Mouse (Mus musculus) hindbrain, embryonic 15.5 days (tissue): ENCODE measurements around the gene Olfr125. TPM values are rescaled to one million over a fixed set of nuclear protein-coding genes. Genes with fewer than 3 reads are reported as not detected.

Experiments used
- ATAC-seq: fragments of 200-750 bp; cut with Nextera tagmentation; 2 replicates; pipeline ENCODE4 v1.8.0; 2017; ENCODE audit warnings: low read depth, moderate number of reproducible peaks, moderate TSS enrichment; ENCODE audit not compliant: low FRiP score
- H3K27ac ChIP-seq: fragments of 300-500 bp; sonication (generic); replicated peaks from 2 replicates; pipeline ENCODE4 v1.5.1; 2015; ENCODE audit warnings: mild to moderate bottlenecking, inconsistent platforms
- H3K27me3 ChIP-seq: fragments of 300-500 bp; sonication (generic); 2 replicates; pipeline ENCODE4 v1.6.1; 2015; ENCODE audit warnings: control low read depth, inconsistent platforms
- H3K36me3 ChIP-seq: fragments of 300-500 bp; sonication (generic); 2 replicates; pipeline ENCODE4 v1.6.1; 2015; ENCODE audit warnings: control low read depth, inconsistent platforms
- H3K4me1 ChIP-seq: fragments of 300-500 bp; sonication (generic); replicated peaks from 2 replicates; pipeline ENCODE4 v1.6.1; 2015; ENCODE audit warnings: control low read depth, inconsistent platforms
- H3K4me2 ChIP-seq: fragments of 300-500 bp; sonication (generic); 2 replicates; pipeline ENCODE4 v1.6.1; 2015; ENCODE audit warnings: moderate library complexity, mild to moderate bottlenecking, inconsistent platforms
- H3K4me3 ChIP-seq: fragments of 300-500 bp; sonication (generic); 2 replicates; pipeline ENCODE4 v1.5.1; 2015; ENCODE audit warnings: mild to moderate bottlenecking, inconsistent platforms
- H3K9ac ChIP-seq: fragments of 300-500 bp; sonication (generic); 2 replicates; pipeline ENCODE4 v1.6.1; 2015; ENCODE audit warnings: inconsistent platforms
- H3K9me3 ChIP-seq: fragments of 300-500 bp; sonication (generic); 2 replicates; pipeline ENCODE4 v1.6.1; 2016; ENCODE audit warnings: control low read depth, inconsistent platforms
- WGBS: fragments of 180-500 bp; shearing (Covaris S2); methylation state at CpG from one replicate; pipeline ENCODE4 v1.1.7; 2015; 5-methylcytosine and 5-hydroxymethylcytosine counted together
- polyA plus RNA-seq: library from polyadenylated mRNA; unstranded; fragments of >200 nt; fragmentation: Nextera tagmentation; extraction: Ambion mirVana; gene quantifications from 2 replicates; pipeline ENCODE4 v1.2.1, GENCODE M21; 2015

Gene Olfr125
- not detected in 2 replicates for polyA plus RNA-seq

DNA sequence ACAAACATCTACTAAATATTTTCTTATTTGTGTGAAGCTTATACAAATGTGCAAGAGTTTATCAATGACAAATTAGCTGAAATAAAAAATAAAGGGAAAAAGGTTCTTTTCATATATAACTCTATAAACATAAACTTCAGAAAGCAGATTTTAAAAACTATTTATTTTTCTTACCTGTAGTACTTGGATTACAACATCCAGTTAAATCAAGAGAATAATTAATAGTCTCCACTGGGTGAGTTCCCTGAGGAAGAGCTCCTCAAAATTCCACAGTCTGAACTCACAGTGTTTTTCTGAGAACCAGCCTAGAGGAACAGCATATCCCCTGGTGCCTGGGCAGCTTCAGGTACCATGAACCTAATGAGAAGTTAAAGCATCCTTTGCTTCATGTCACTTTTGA, at the start of gene Olfr125:
Gene Olfr125 (plus strand): TSS at position 301 of the 400 bp plus-strand sequence.
- ATAC-seq, result no peak
- Histone ChIP-seq H3K9me3 (no peaks in the 10 kb centered on the region), H3K9ac (no peak within 1 kb of the TSS), H3K36me3 (no peaks in the 10 kb centered on the region), H3K27ac (no peak within 1 kb of the TSS), H3K4me1 (no peaks in the 10 kb centered on the region), H3K4me3 (no peak within 1 kb of the TSS), H3K4me2 (no peak within 1 kb of the TSS), H3K27me3 (no peaks in the 10 kb centered on the region)

DNA sequence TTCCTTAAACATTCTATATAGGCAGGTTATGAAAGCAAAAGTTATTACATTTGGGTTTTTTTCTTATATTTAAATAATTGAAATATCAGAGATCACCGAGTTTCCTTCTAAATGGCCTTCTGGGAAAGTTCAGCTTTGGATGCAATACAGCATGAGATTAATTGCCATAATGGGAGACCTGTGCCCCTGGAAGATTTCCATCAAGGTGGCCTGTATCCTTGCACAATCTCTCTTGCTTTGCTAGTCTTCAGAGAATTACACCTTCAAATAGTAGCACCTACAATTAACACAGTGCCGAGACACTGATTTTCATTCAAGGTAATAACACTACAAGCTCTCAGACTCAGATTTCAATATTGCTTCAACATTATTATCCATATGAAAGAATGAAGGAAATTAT, 39.5 kb upstream of the Olfr125 start, which contains the start of gene Olfr123:
Gene Olfr123 (plus strand): TSS at position 301 of the 400 bp plus-strand sequence.
- WGBS, result 92% methylated on average over 2 of the region's 2 CpGs
- no peak for ATAC-seq
- no peak within 1 kb of the TSS for H3K4me3 ChIP-seq
- no peaks in the 10 kb centered on the region for H3K36me3 ChIP-seq
- no peaks in the 10 kb centered on the region for H3K9me3 ChIP-seq
- H3K27me3 ChIP-seq, result no peaks in the 10 kb centered on the region
- H3K4me2 ChIP-seq, result no peak within 1 kb of the TSS
- H3K4me1 ChIP-seq, result no peaks in the 10 kb centered on the region
- no peak within 1 kb of the TSS for H3K9ac ChIP-seq
- no peak within 1 kb of the TSS for H3K27ac ChIP-seq

- H3K27me3 ChIP-seq, result no peaks in the 10 kb centered on the region
- H3K4me1 ChIP-seq, result no peaks in the 10 kb centered on the region
- H3K27ac ChIP-seq, result no peak within 1 kb of the TSS
- H3K4me3 ChIP-seq, result no peak within 1 kb of the TSS
- no peak within 1 kb of the TSS for H3K9ac ChIP-seq
- ATAC-seq, result no peak
- no peaks in the 10 kb centered on the region for H3K36me3 ChIP-seq
- WGBS, result 88% methylated on average over 3 of the region's 3 CpGs
- no peak within 1 kb of the TSS for H3K4me2 ChIP-seq
- no peaks in the 10 kb centered on the region for H3K9me3 ChIP-seq
Observed at GRCm38 (mm10) chr17:37799588-37799987, 33.2 kb upstream of the Olfr125 start, which contains the start of gene Olfr124. Gene Olfr124 (plus strand): TSS chr17:37799888.

GRCm38 (mm10) chr17:37847183-37847582, 14.4 kb downstream of the Olfr125 start, which contains the start of gene Olfr126:
Gene Olfr126 (plus strand): TSS chr17:37847483.
- no peak within 1 kb of the TSS for H3K4me2 ChIP-seq
- no peaks in the 10 kb centered on the region for H3K27me3 ChIP-seq
- no peak within 1 kb of the TSS for H3K27ac ChIP-seq
- no peak within 1 kb of the TSS for H3K9ac ChIP-seq
- ATAC-seq, result no peak
- no peak within 1 kb of the TSS for H3K4me3 ChIP-seq
- no peaks in the 10 kb centered on the region for H3K4me1 ChIP-seq
- H3K9me3 ChIP-seq, result no peaks in the 10 kb centered on the region
- H3K36me3 ChIP-seq, result no peaks in the 10 kb centered on the region

- Histone ChIP-seq H3K4me3 (no peak overlapping the region), H3K27ac (no peak overlapping the region), H3K9me3 (no peaks in the 10 kb centered on the region), H3K27me3 (no peaks in the 10 kb centered on the region), H3K4me1 (no peaks in the 10 kb centered on the region), H3K36me3 (no peaks in the 10 kb centered on the region), H3K4me2 (no peak overlapping the region), H3K9ac (no peak overlapping the region)
- ATAC-seq, result no peak
- whole genome bisulfite sequencing, result 63% methylated on average over 2 of the region's 2 CpGs
Observed at GRCm38 (mm10) chr17:37863901-37864300, 31.2 kb downstream of the Olfr125 start.

DNA sequence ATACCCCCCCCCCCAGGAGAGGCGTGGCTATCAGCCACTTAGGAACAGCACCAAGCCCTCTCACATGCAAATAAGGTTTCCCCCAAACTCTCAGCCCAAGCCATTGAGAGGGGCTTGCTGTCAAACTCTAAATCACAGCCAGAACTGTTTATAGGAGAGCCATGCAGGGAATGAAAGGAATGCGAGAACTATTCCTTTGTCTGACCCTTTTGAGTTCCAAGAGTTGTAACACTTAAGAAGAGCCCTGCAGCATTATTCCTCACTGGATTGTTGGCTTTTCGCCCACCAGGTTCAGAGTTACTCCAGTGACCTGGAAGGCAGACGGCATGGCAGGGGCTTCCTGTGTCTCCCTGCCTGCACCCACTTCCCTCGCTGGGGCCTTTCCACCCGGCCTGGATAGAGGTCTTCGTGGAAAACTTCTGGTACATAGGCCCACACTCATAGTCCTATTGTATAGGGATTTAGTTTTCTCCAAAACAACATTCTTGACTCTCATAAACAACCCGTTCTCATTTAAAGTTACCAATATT, 37.0 kb downstream of the Olfr125 start:
- no peaks in the 10 kb centered on the region for H3K36me3 ChIP-seq
- H3K9ac ChIP-seq, result no peak overlapping the region
- ATAC-seq, result no peak
- no peaks in the 10 kb centered on the region for H3K4me1 ChIP-seq
- no peak overlapping the region for H3K27ac ChIP-seq
- H3K27me3 ChIP-seq, result no peaks in the 10 kb centered on the region
- no peak overlapping the region for H3K4me2 ChIP-seq
- no peak overlapping the region for H3K4me3 ChIP-seq
- 20% methylated on average over 8 of the region's 8 CpGs for WGBS
- no peaks in the 10 kb centered on the region for H3K9me3 ChIP-seq

- no peak for ATAC-seq
- H3K36me3 ChIP-seq, result no peaks in the 10 kb centered on the region
- H3K4me2 ChIP-seq, result no peak overlapping the region
- 89% methylated on average over 3 of the region's 3 CpGs for WGBS
- H3K4me3 ChIP-seq, result no peak overlapping the region
- H3K27me3 ChIP-seq, result no peaks in the 10 kb centered on the region
- H3K9me3 ChIP-seq, result no peaks in the 10 kb centered on the region
- no peak overlapping the region for H3K27ac ChIP-seq
- no peaks in the 10 kb centered on the region for H3K4me1 ChIP-seq
- H3K9ac ChIP-seq, result no peak overlapping the region
Observed at GRCm38 (mm10) chr17:37873830-37874229, 41.1 kb downstream of the Olfr125 start.

Other genes starting within 250 kb of the Olfr125 start
- not detected in 2 replicates for gene Olfr114, start 240.2 kb upstream of the Olfr125 start, polyA plus RNA-seq
- not detected in 2 replicates for gene Olfr115, start 205.8 kb upstream of the Olfr125 start, polyA plus RNA-seq
- not detected in 2 replicates for gene Olfr116, start 205.8 kb upstream of the Olfr125 start, polyA plus RNA-seq
- not detected in 2 replicates for gene Olfr117, start 169.2 kb upstream of the Olfr125 start, polyA plus RNA-seq
- not detected in 2 replicates for gene Olfr118, start 166.0 kb upstream of the Olfr125 start, polyA plus RNA-seq
- gene Olfr119, start 136.4 kb upstream of the Olfr125 start, polyA plus RNA-seq, result not detected in 2 replicates
- gene Olfr120, start 111.1 kb upstream of the Olfr125 start, polyA plus RNA-seq, result not detected in 2 replicates
- not detected in 2 replicates for gene Olfr121, start 84.1 kb upstream of the Olfr125 start, polyA plus RNA-seq
- gene Olfr122, start 64.3 kb upstream of the Olfr125 start, polyA plus RNA-seq, result not detected in 2 replicates
- gene Olfr123, start 39.4 kb upstream of the Olfr125 start, polyA plus RNA-seq, result not detected in 2 replicates
- gene Olfr124, start 33.1 kb upstream of the Olfr125 start, polyA plus RNA-seq, result not detected in 2 replicates
- gene Olfr126, start 14.5 kb downstream of the Olfr125 start, polyA plus RNA-seq, result not detected in 2 replicates
- not detected in 2 replicates for gene Olfr127, start 67.5 kb downstream of the Olfr125 start, polyA plus RNA-seq
- gene Olfr128, start 87.6 kb downstream of the Olfr125 start, polyA plus RNA-seq, result not detected in 2 replicates
- not detected in 2 replicates for gene Olfr761, start 120.1 kb downstream of the Olfr125 start, polyA plus RNA-seq
- gene Olfr129, start 227.1 kb downstream of the Olfr125 start, polyA plus RNA-seq, result not detected in 2 replicates
- not detected in 2 replicates for gene Olfr130, start 231.0 kb downstream of the Olfr125 start, polyA plus RNA-seq